Mouse (Mus musculus): Measurements from ENCODE around the gene Slc26a9.

- no peak for TF ChIP-seq CTCF (IDR thresholded peaks at IDR 0.05; ENCODE audit: borderline replicate concordance, control insufficient read depth, extremely low read depth, insufficient read depth, low read length, poor library complexity)
- no peak for TF ChIP-seq POLR2A (IDR thresholded peaks at IDR 0.05; ENCODE audit: control insufficient read depth, extremely low read depth, insufficient read depth, low read length, poor library complexity)
These were observed 10.2 kb upstream of the Slc26a9 start for GRCm38 (mm10) chr1:131733474-131734180.
